Mouse (Mus musculus): ENCODE results near the gene Kcnmb1. TPM values are rescaled to one million over a fixed set of nuclear protein-coding genes. Genes with fewer than 3 reads are reported as not detected.

Gene Kcnmb1
- 0.06 and 0.09 TPM in 2 replicates for polyA plus RNA-seq (2015; fragmentation: Nextera tagmentation; extraction: Ambion mirVana)

- WGBS (ENCODE audit: insufficient replicate concordance), result 25% methylated on average over 6 of the region's 6 CpGs
- H3K27me3 ChIP-seq (ENCODE audit: control insufficient read depth, insufficient read depth, low read depth, low read length), result no peaks in the 10 kb centered on the region
- no peaks in the 10 kb centered on the region for H3K9me3 ChIP-seq (replicated peaks; ENCODE audit: control insufficient read depth, low read length)
- no peak within 1 kb of the TSS for H3K27ac ChIP-seq (ENCODE audit: low read length)
- H3K4me3 ChIP-seq (ENCODE audit: low read depth, low read length), result no peak within 1 kb of the TSS
- ATAC-seq (ENCODE audit: low read depth), result no peak
- no peak within 1 kb of the TSS for H3K4me2 ChIP-seq (ENCODE audit: low read depth, low read length)
- no peak within 1 kb of the TSS for H3K9ac ChIP-seq (ENCODE audit: low read depth, low read length)
- no peaks in the 10 kb centered on the region for H3K36me3 ChIP-seq (ENCODE audit: control insufficient read depth, insufficient read depth)
- H3K4me1 ChIP-seq (ENCODE audit: control insufficient read depth, low read depth, low read length), result no peaks in the 10 kb centered on the region
Observed at GRCm38 (mm10) chr11:33962688-33963407, at the start of gene Kcnmb1. Gene Kcnmb1, plus strand, starts transcription at chr11:33963013.

GRCm38 (mm10) chr11:33913061-33913460 is 49.8 kb upstream of the Kcnmb1 start:
- H3K4me2 ChIP-seq (ENCODE audit: low read depth, low read length), result no peak overlapping the region
- no peak for ATAC-seq (ENCODE audit: low read depth)
- no peaks in the 10 kb centered on the region for H3K27me3 ChIP-seq (ENCODE audit: control insufficient read depth, insufficient read depth, low read depth, low read length)
- H3K27ac ChIP-seq (ENCODE audit: low read length), result no peak overlapping the region
- H3K36me3 ChIP-seq (ENCODE audit: control insufficient read depth, insufficient read depth), result no peaks in the 10 kb centered on the region
- H3K4me1 ChIP-seq (ENCODE audit: control insufficient read depth, low read depth, low read length), result no peaks in the 10 kb centered on the region; the same call in 1 of the 2 replicates
- WGBS (ENCODE audit: insufficient replicate concordance), result 72% methylated on average over 7 of the region's 7 CpGs
- H3K4me3 ChIP-seq (ENCODE audit: low read depth, low read length), result no peak overlapping the region
- no peak overlapping the region for H3K9ac ChIP-seq (ENCODE audit: low read depth, low read length)
- no peaks in the 10 kb centered on the region for H3K9me3 ChIP-seq (replicated peaks; ENCODE audit: control insufficient read depth, low read length)

GRCm38 (mm10) chr11:33914216-33914615 is 48.6 kb upstream of the Kcnmb1 start:
- Histone ChIP-seq H3K9me3 (replicated peaks; ENCODE audit: control insufficient read depth, low read length) (no peaks in the 10 kb centered on the region), H3K27ac (ENCODE audit: low read length) (no peak overlapping the region), H3K4me1 (ENCODE audit: control insufficient read depth, low read depth, low read length) (no peaks in the 10 kb centered on the region; the same call in 1 of the 2 replicates), H3K4me3 (ENCODE audit: low read depth, low read length) (no peak overlapping the region), H3K36me3 (ENCODE audit: control insufficient read depth, insufficient read depth) (no peaks in the 10 kb centered on the region), H3K9ac (ENCODE audit: low read depth, low read length) (no peak overlapping the region), H3K27me3 (ENCODE audit: control insufficient read depth, insufficient read depth, low read depth, low read length) (no peaks in the 10 kb centered on the region), H3K4me2 (ENCODE audit: low read depth, low read length) (no peak overlapping the region)
- no peak for ATAC-seq (ENCODE audit: low read depth)
- WGBS (ENCODE audit: insufficient replicate concordance), result 65% methylated on average over 12 of the region's 12 CpGs

GRCm38 (mm10) chr11:33917574-33917973 is 45.2 kb upstream of the Kcnmb1 start:
- Histone ChIP-seq H3K36me3 (ENCODE audit: control insufficient read depth, insufficient read depth) (no peaks in the 10 kb centered on the region), H3K27ac (ENCODE audit: low read length) (no peak overlapping the region), H3K9ac (ENCODE audit: low read depth, low read length) (no peak overlapping the region), H3K4me2 (ENCODE audit: low read depth, low read length) (no peak overlapping the region), H3K27me3 (ENCODE audit: control insufficient read depth, insufficient read depth, low read depth, low read length) (no peaks in the 10 kb centered on the region), H3K9me3 (replicated peaks; ENCODE audit: control insufficient read depth, low read length) (no peaks in the 10 kb centered on the region), H3K4me3 (ENCODE audit: low read depth, low read length) (no peak overlapping the region), H3K4me1 (ENCODE audit: control insufficient read depth, low read depth, low read length) (no peaks in the 10 kb centered on the region)
- no peak for ATAC-seq (ENCODE audit: low read depth)
- WGBS (ENCODE audit: insufficient replicate concordance), result 26% methylated on average over 6 of the region's 6 CpGs

GRCm38 (mm10) chr11:33918424-33918823 is 44.4 kb upstream of the Kcnmb1 start:
- H3K4me1 ChIP-seq (ENCODE audit: control insufficient read depth, low read depth, low read length), result no peaks in the 10 kb centered on the region
- no peak overlapping the region for H3K4me2 ChIP-seq (ENCODE audit: low read depth, low read length)
- H3K27me3 ChIP-seq (ENCODE audit: control insufficient read depth, insufficient read depth, low read depth, low read length), result no peaks in the 10 kb centered on the region
- no peak overlapping the region for H3K9ac ChIP-seq (ENCODE audit: low read depth, low read length)
- H3K36me3 ChIP-seq (ENCODE audit: control insufficient read depth, insufficient read depth), result no peaks in the 10 kb centered on the region
- 31% methylated on average over 2 of the region's 2 CpGs for WGBS (ENCODE audit: insufficient replicate concordance)
- no peak overlapping the region for H3K27ac ChIP-seq (ENCODE audit: low read length)
- ATAC-seq (ENCODE audit: low read depth), result no peak
- H3K9me3 ChIP-seq (replicated peaks; ENCODE audit: control insufficient read depth, low read length), result no peaks in the 10 kb centered on the region
- H3K4me3 ChIP-seq (ENCODE audit: low read depth, low read length), result no peak overlapping the region

- WGBS (ENCODE audit: insufficient replicate concordance), result 47% methylated on average over 7 of the region's 7 CpGs
- Histone ChIP-seq H3K4me1 (ENCODE audit: control insufficient read depth, low read depth, low read length) (no peaks in the 10 kb centered on the region), H3K4me2 (ENCODE audit: low read depth, low read length) (no peak overlapping the region), H3K27ac (ENCODE audit: low read length) (no peak overlapping the region), H3K36me3 (ENCODE audit: control insufficient read depth, insufficient read depth) (no peaks in the 10 kb centered on the region), H3K4me3 (ENCODE audit: low read depth, low read length) (no peak overlapping the region), H3K9ac (ENCODE audit: low read depth, low read length) (no peak overlapping the region), H3K27me3 (ENCODE audit: control insufficient read depth, insufficient read depth, low read depth, low read length) (no peaks in the 10 kb centered on the region), H3K9me3 (replicated peaks; ENCODE audit: control insufficient read depth, low read length) (no peaks in the 10 kb centered on the region)
- ATAC-seq (ENCODE audit: low read depth), result no peak
Observed at GRCm38 (mm10) chr11:33919826-33920225, 43.0 kb upstream of the Kcnmb1 start.

- no peak overlapping the region for H3K4me3 ChIP-seq (ENCODE audit: low read depth, low read length)
- no peak overlapping the region for H3K27ac ChIP-seq (ENCODE audit: low read length)
- no peaks in the 10 kb centered on the region for H3K27me3 ChIP-seq (ENCODE audit: control insufficient read depth, insufficient read depth, low read depth, low read length)
- H3K9me3 ChIP-seq (replicated peaks; ENCODE audit: control insufficient read depth, low read length), result no peaks in the 10 kb centered on the region
- 70% methylated on average over 13 of the region's 13 CpGs for WGBS (ENCODE audit: insufficient replicate concordance)
- no peaks in the 10 kb centered on the region for H3K36me3 ChIP-seq (ENCODE audit: control insufficient read depth, insufficient read depth)
- H3K9ac ChIP-seq (ENCODE audit: low read depth, low read length), result no peak overlapping the region
- H3K4me2 ChIP-seq (ENCODE audit: low read depth, low read length), result no peak overlapping the region
- no peak for ATAC-seq (ENCODE audit: low read depth)
- no peaks in the 10 kb centered on the region for H3K4me1 ChIP-seq (ENCODE audit: control insufficient read depth, low read depth, low read length)
Observed at GRCm38 (mm10) chr11:33921451-33921850, 41.4 kb upstream of the Kcnmb1 start.

GRCm38 (mm10) chr11:33923031-33923430 is 39.8 kb upstream of the Kcnmb1 start:
- Histone ChIP-seq H3K27me3 (ENCODE audit: control insufficient read depth, insufficient read depth, low read depth, low read length) (no peaks in the 10 kb centered on the region), H3K36me3 (ENCODE audit: control insufficient read depth, insufficient read depth) (no peaks in the 10 kb centered on the region), H3K4me3 (ENCODE audit: low read depth, low read length) (no peak overlapping the region), H3K9me3 (replicated peaks; ENCODE audit: control insufficient read depth, low read length) (no peaks in the 10 kb centered on the region), H3K4me2 (ENCODE audit: low read depth, low read length) (no peak overlapping the region), H3K9ac (ENCODE audit: low read depth, low read length) (no peak overlapping the region), H3K27ac (ENCODE audit: low read length) (no peak overlapping the region), H3K4me1 (ENCODE audit: control insufficient read depth, low read depth, low read length) (no peaks in the 10 kb centered on the region)
- WGBS (ENCODE audit: insufficient replicate concordance), result 56% methylated on average over 3 of the region's 3 CpGs
- no peak for ATAC-seq (ENCODE audit: low read depth)

- H3K4me1 ChIP-seq (ENCODE audit: control insufficient read depth, low read depth, low read length), result no peaks in the 10 kb centered on the region
- H3K36me3 ChIP-seq (ENCODE audit: control insufficient read depth, insufficient read depth), result no peaks in the 10 kb centered on the region
- no peaks in the 10 kb centered on the region for H3K9me3 ChIP-seq (replicated peaks; ENCODE audit: control insufficient read depth, low read length)
- no peaks in the 10 kb centered on the region for H3K27me3 ChIP-seq (ENCODE audit: control insufficient read depth, insufficient read depth, low read depth, low read length)
- no peak for ATAC-seq (ENCODE audit: low read depth)
- WGBS (ENCODE audit: insufficient replicate concordance), result 61% methylated on average over 8 of the region's 8 CpGs
- no peak overlapping the region for H3K4me3 ChIP-seq (ENCODE audit: low read depth, low read length)
- no peak overlapping the region for H3K4me2 ChIP-seq (ENCODE audit: low read depth, low read length)
- H3K9ac ChIP-seq (ENCODE audit: low read depth, low read length), result no peak overlapping the region
- no peak overlapping the region for H3K27ac ChIP-seq (ENCODE audit: low read length)
Observed at GRCm38 (mm10) chr11:33925778-33926177, 37.0 kb upstream of the Kcnmb1 start.

Measured in liver, embryonic 16.5 days (tissue).